Mouse (Mus musculus): ENCODE data around the gene Gm13102. TPM values are rescaled to one million over a fixed set of nuclear protein-coding genes. Genes with fewer than 3 reads are reported as not detected.
"Not testable (repeated sequence)": the region's sequence is repeated elsewhere in the genome, so short reads cannot be mapped to it uniquely, and the experiment has no call there.

Gm13102 gene
- total RNA-seq (2014; rRNA removed; ENCODE audit: low replicate concordance) (not detected in 2 replicates), polyA plus RNA-seq (2015; fragmentation: Nextera tagmentation; extraction: Ambion mirVana) (not detected in 2 replicates)

DNA sequence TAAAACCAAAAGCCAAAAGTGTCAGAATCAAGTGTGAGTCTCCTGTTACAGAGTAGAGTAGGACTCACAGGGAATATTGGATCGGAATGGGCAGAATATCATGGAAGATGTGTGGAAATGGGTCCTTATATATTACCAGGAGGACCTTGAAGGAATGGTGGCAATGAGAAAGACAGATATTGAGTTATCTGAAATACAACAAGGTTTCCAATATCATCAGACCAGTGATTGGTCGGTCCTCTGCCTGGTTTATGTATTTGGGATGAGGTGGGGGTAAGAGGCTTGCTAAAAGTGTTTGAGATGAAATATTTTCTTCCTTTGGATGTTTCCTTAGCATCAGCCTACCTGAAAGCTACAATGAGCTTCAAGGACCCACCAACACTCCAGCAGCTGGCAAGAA lies at the start of gene Gm13102:
Gene Gm13102, plus strand, starts transcription at position 301 of the 400 bp plus-strand sequence.
- not testable (repeated sequence) for H3K36me3 ChIP-seq (replicated peaks; ENCODE audit: control insufficient read depth, insufficient read depth, low read length); H3K9me3 ChIP-seq (replicated peaks; ENCODE audit: control insufficient read depth, low read length); H3K4me2 ChIP-seq (ENCODE audit: low read depth, low read length); ATAC-seq (ENCODE audit: insufficient read depth, low read depth); H3K4me3 ChIP-seq (ENCODE audit: low read depth, low read length); H3K4me1 ChIP-seq (ENCODE audit: control insufficient read depth, insufficient read depth); H3K27me3 ChIP-seq (ENCODE audit: control insufficient read depth, insufficient read depth, low read length); DNase-seq (ENCODE audit: low spot score); H3K9ac ChIP-seq (replicated peaks; ENCODE audit: low read depth, low read length); H3K27ac ChIP-seq (ENCODE audit: low read depth)
- no CpG with 5 or more reads among the region's 2 CpGs for WGBS

DNA sequence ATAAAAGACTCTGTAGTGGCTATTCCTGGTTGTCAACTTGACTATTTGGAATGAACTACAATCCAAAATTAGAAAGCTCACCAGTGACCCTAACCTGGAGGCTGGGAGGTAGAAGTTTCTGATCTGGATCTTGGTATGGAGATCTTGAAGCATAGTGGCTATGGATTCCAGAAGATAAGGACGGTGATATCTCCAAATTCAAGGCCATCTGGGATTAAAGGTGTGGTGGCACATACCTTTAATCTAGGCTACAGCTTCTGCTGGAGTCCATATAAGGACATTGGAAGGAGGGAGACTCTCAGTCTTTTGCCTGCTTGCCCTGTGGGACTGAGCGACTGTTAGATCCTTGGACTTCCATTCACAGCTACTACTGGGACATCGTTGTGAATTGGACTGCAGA lies 47.4 kb upstream of the Gm13102 start, which contains the start of gene Pramel4:
Gene Pramel4, plus strand, starts transcription at position 301 of the 400 bp plus-strand sequence.
- ATAC-seq (ENCODE audit: insufficient read depth, low read depth); H3K4me2 ChIP-seq (ENCODE audit: low read depth, low read length); H3K9ac ChIP-seq (replicated peaks; ENCODE audit: low read depth, low read length); DNase-seq (ENCODE audit: low spot score); H3K4me3 ChIP-seq (ENCODE audit: low read depth, low read length); H3K9me3 ChIP-seq (replicated peaks; ENCODE audit: control insufficient read depth, low read length); H3K36me3 ChIP-seq (replicated peaks; ENCODE audit: control insufficient read depth, insufficient read depth, low read length); H3K4me1 ChIP-seq (ENCODE audit: control insufficient read depth, insufficient read depth); H3K27ac ChIP-seq (ENCODE audit: low read depth); H3K27me3 ChIP-seq (ENCODE audit: control insufficient read depth, insufficient read depth, low read length): not testable (repeated sequence)
- 75% methylated on average over 3 of the region's 3 CpGs for WGBS

Other genes starting within 250 kb of the Gm13102 start
- gene Pramef6, start 206.1 kb upstream of the Gm13102 start, total RNA-seq (2014; rRNA removed; ENCODE audit: low replicate concordance): not detected in 2 replicates
- gene Pramef6, start 206.1 kb upstream of the Gm13102 start, polyA plus RNA-seq (2015; fragmentation: Nextera tagmentation; extraction: Ambion mirVana): not detected in 2 replicates
- gene Pramef25, start 155.5 kb upstream of the Gm13102 start, total RNA-seq (2014; rRNA removed; ENCODE audit: low replicate concordance): not detected in 2 replicates
- gene Pramef25, start 155.5 kb upstream of the Gm13102 start, polyA plus RNA-seq (2015; fragmentation: Nextera tagmentation; extraction: Ambion mirVana): not detected in 2 replicates
- not detected in 2 replicates for gene Gm13101, start 139.5 kb upstream of the Gm13102 start, total RNA-seq (2014; rRNA removed; ENCODE audit: low replicate concordance)
- gene Gm13101, start 139.5 kb upstream of the Gm13102 start, polyA plus RNA-seq (2015; fragmentation: Nextera tagmentation; extraction: Ambion mirVana): not detected in 2 replicates
- gene Pramef17, start 112.1 kb upstream of the Gm13102 start, total RNA-seq (2014; rRNA removed; ENCODE audit: low replicate concordance): not detected in 2 replicates
- gene Pramef17, start 112.1 kb upstream of the Gm13102 start, polyA plus RNA-seq (2015; fragmentation: Nextera tagmentation; extraction: Ambion mirVana): not detected in 2 replicates
- gene Pramel4, start 47.3 kb upstream of the Gm13102 start, total RNA-seq (2014; rRNA removed; ENCODE audit: low replicate concordance): not detected in 2 replicates
- gene Pramel4, start 47.3 kb upstream of the Gm13102 start, polyA plus RNA-seq (2015; fragmentation: Nextera tagmentation; extraction: Ambion mirVana): not detected in 2 replicates
- not detected in 2 replicates for gene Oog3, start 56.2 kb downstream of the Gm13102 start, total RNA-seq (2014; rRNA removed; ENCODE audit: low replicate concordance)
- not detected in 2 replicates for gene Oog3, start 56.2 kb downstream of the Gm13102 start, polyA plus RNA-seq (2015; fragmentation: Nextera tagmentation; extraction: Ambion mirVana)
- not detected in 2 replicates for gene Oog2, start 84.2 kb downstream of the Gm13102 start, total RNA-seq (2014; rRNA removed; ENCODE audit: low replicate concordance)
- not detected in 2 replicates for gene Oog2, start 84.2 kb downstream of the Gm13102 start, polyA plus RNA-seq (2015; fragmentation: Nextera tagmentation; extraction: Ambion mirVana)
- not detected in 2 replicates for gene C87977, start 106.8 kb downstream of the Gm13102 start, total RNA-seq (2014; rRNA removed; ENCODE audit: low replicate concordance)
- gene C87977, start 106.8 kb downstream of the Gm13102 start, polyA plus RNA-seq (2015; fragmentation: Nextera tagmentation; extraction: Ambion mirVana): not detected in 2 replicates
- not detected in 2 replicates for gene Pramel5, start 174.0 kb downstream of the Gm13102 start, total RNA-seq (2014; rRNA removed; ENCODE audit: low replicate concordance)
- gene Pramel5, start 174.0 kb downstream of the Gm13102 start, polyA plus RNA-seq (2015; fragmentation: Nextera tagmentation; extraction: Ambion mirVana): not detected in 2 replicates
- gene Gm13128, start 223.8 kb downstream of the Gm13102 start, total RNA-seq (2014; rRNA removed; ENCODE audit: low replicate concordance): not detected in 2 replicates
- gene Gm13128, start 223.8 kb downstream of the Gm13102 start, polyA plus RNA-seq (2015; fragmentation: Nextera tagmentation; extraction: Ambion mirVana): not detected in 2 replicates

Data from heart, postnatal 0 days (tissue).